Mouse (Mus musculus): ENCODE measurements around the gene Gm47996.

DNA sequence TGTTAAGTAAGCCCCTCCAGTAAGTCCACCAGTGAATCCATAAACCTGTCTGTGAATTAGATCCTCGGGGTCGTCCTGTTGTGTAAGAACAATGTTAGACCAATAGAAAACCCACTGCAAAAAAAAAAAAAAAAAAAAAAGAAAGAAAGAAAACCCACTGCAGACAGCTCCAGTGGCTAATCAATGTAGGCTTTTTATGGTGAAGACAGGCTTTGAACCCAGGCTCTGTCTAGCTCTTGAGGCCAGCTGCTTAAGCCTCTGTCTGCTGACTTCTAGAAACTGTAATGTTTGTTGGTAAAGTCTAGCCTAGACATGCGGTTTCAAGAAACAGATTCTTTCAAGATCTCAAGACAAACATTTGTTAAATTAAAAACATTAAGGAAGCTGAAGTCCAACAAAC is 40.2 kb downstream of the Gm47996 start:
- no peak for TF ChIP-seq POLR2A (IDR thresholded peaks at IDR 0.05; ENCODE audit: extremely low read depth, insufficient read depth, low read length)
- TF ChIP-seq CTCF (IDR thresholded peaks at IDR 0.05; ENCODE audit: low read depth, low read length) = no peak

All from liver, adult 2 months (tissue).